Mouse (Mus musculus): ENCODE measurements around the gene Immp2l. TPM values are rescaled to one million over a fixed set of nuclear protein-coding genes. Genes with fewer than 3 reads are reported as not detected.

Immp2l gene
- polyA plus RNA-seq, 1 experiment: 2.8 TPM

DNA sequence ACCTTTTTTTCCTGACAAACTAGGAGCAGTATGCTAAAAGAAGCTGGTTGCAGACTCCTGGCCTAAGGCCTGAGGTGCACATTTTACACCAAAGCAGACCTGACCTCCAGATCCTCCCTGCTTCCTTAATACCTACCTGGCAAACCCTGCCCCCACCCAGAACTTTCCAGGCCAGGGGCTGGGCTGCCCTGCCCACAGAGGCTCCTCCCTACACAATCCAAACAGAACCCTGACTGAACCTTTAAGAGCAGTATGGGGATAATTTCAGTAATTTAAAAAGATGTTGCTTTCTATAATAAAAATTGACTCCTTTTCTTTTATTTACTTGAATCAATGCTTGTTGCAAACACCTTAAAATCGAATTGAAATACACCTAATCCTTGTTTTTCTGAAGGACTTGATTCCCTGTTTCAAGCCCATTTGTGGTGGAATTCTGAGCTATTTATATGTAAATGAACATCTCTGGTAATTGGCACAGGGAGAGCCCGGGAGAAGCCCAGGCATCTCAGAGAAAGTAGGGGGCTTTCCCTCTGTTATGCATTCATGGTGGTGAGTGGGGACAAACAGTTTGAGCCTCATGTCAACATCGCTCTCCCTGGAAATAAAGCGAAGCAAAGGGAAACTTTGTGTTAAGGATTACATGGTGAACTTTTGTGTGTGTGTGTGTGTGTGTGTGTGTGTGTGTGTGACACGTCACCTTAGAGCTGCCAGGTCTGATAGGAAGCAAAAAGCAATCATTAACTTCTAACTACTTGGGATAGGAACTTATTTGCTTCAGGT lies 535.3 kb downstream of the Immp2l start:
- Histone ChIP-seq H3K27ac (ENCODE audit: insufficient read depth, low read depth, low read length) (no peak overlapping the region), H3K36me3 (ENCODE audit: control insufficient read depth, insufficient read depth, low read length) (no peaks in the 10 kb centered on the region), H3K4me3 (ENCODE audit: low read depth, low read length) (no peak overlapping the region), H3K4me1 (ENCODE audit: control insufficient read depth, insufficient read depth, insufficient read length, low read length) (no peaks in the 10 kb centered on the region), H3K27me3 (ENCODE audit: control insufficient read depth, insufficient read depth, low read length) (no peaks in the 10 kb centered on the region)
- WGBS: 59% methylated on average over 5 of the region's 5 CpGs
- TF ChIP-seq POLR2A (IDR thresholded peaks at IDR 0.05; ENCODE audit: low read depth, low read length) (no peak), CTCF (IDR thresholded peaks at IDR 0.05; ENCODE audit: extremely low read depth, insufficient read length, insufficient replicate concordance, low read depth, low read length) (no peak)

DNA sequence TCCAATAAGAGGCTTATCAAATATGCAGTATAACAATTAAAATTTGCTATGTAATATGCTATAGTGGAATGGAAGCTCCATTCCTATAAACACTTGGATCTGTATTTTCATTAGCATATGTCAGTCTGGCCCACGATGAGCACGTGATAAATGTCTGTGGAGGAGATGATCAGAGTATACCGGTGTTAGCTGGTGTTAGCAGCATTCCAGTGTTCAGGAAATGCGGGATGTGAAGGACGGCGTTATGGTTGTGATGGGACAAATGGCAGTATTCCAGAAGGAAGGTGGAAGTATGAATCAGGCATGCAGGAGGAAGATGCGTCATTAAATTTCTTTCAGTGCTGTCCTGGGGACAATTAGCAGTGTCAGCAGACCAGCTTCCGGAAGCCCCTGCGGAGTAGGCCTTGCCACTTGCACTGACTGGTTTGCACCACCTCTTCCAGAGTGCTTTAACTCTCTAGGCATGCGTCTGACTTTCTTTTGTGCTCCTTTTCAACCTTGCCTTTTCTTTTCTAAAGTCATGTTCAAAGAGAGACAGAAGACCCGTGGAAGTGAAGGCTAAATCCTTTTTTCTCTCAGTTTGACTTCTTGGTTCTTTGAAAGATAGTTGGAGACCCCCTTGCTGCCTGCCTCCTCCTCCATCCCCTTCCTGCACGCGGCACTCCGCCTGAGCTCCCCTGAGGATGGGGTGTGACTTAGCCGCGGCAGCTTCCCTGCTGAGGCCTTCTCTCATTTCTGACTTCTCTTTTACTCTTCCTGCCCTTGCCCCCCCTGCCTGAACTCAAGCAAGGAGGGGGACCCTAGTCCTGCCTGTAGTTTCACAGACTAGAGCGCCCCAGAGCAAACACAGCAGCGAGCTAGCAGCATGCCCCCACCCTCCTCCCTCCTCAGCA lies 541.9 kb downstream of the Immp2l start:
- Histone ChIP-seq H3K4me3 (ENCODE audit: low read depth, low read length) (no peak overlapping the region), H3K4me1 (ENCODE audit: control insufficient read depth, insufficient read depth, insufficient read length, low read length) (0 out of 2 replicates have a peak, but pooled peaks cover 2% of the 10 kb centered on the region), H3K27me3 (ENCODE audit: control insufficient read depth, insufficient read depth, low read length) (no peaks in the 10 kb centered on the region), H3K27ac (ENCODE audit: insufficient read depth, low read depth, low read length) (no peak overlapping the region), H3K36me3 (ENCODE audit: control insufficient read depth, insufficient read depth, low read length) (no peaks in the 10 kb centered on the region)
- no peak for TF ChIP-seq POLR2A (IDR thresholded peaks at IDR 0.05; ENCODE audit: low read depth, low read length)
- no peak for TF ChIP-seq CTCF (IDR thresholded peaks at IDR 0.05; ENCODE audit: extremely low read depth, insufficient read length, insufficient replicate concordance, low read depth, low read length)
- WGBS: 25% methylated on average over 18 of the region's 18 CpGs

DNA sequence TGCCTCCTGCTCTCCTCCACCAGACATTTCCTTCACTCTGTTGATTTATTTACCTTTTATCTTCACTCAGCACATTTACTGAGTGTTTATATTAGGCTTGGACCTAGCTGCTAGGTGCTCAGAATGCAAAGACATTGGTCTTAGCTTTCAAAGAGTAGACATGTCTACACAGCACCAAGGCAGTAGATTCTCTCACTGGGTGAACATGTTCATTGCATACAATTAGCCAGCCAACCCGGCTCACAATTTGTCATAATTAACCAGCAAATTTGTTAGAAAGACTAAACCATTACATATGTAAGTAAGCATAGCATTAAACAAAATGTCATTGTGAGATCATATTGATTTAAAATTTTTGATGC lies 542.5 kb downstream of the Immp2l start:
- no peak for TF ChIP-seq POLR2A (IDR thresholded peaks at IDR 0.05; ENCODE audit: low read depth, low read length)
- no peak for TF ChIP-seq CTCF (IDR thresholded peaks at IDR 0.05; ENCODE audit: extremely low read depth, insufficient read length, insufficient replicate concordance, low read depth, low read length)
- WGBS: 33% methylated on average over 1 of the region's 1 CpGs
- H3K27ac ChIP-seq (ENCODE audit: insufficient read depth, low read depth, low read length): no peak overlapping the region

DNA sequence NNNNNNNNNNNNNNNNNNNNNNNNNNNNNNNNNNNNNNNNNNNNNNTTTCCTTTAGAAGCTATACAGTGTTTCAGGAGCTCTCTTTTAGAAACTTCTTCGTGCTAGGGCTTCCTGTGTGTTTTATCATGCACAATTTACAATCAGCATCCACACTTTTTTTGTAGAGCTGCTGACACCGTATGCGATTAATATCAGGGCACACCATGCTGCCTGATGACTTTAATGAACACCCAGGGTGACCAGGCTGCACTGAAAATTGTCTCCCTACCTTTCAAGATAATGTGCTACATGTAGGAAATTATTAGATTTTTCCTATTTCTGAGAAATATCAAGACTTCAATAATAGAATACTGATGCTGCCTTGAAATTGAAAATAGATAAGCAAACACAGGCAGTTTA lies 549.9 kb downstream of the Immp2l start:
- TF ChIP-seq CTCF (IDR thresholded peaks at IDR 0.05; ENCODE audit: extremely low read depth, insufficient read length, insufficient replicate concordance, low read depth, low read length) (no peak), POLR2A (IDR thresholded peaks at IDR 0.05; ENCODE audit: low read depth, low read length) (no peak)
- WGBS: 50% methylated on average over 3 of the region's 3 CpGs

More for the DNA sequence above, 542.5 kb downstream of the Immp2l start:
- Histone ChIP-seq H3K36me3 (ENCODE audit: control insufficient read depth, insufficient read depth, low read length) (no peaks in the 10 kb centered on the region), H3K27me3 (ENCODE audit: control insufficient read depth, insufficient read depth, low read length) (no peaks in the 10 kb centered on the region), H3K4me1 (ENCODE audit: control insufficient read depth, insufficient read depth, insufficient read length, low read length) (0 out of 2 replicates have a peak, but pooled peaks cover 2% of the 10 kb centered on the region), H3K4me3 (ENCODE audit: low read depth, low read length) (no peak overlapping the region)

DNA sequence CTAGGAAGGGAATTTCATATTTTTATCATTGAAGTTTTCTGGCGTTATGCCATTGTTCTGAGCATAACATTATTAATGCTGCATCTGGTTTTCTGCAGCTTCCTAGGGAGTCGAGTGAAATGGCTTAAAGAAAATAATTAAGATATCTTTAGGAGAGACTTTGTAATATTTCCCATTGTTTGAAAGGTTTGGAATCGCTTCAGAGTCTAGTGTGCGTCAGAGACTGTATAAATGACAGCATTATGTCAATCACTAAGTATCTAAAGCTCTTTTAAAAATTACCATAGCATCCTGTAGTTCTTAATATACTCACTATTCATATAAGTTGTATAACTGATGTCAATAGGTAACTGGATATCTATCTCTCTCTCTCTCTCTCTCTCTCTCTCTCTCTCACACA lies 551.3 kb downstream of the Immp2l start:
- Histone ChIP-seq H3K27me3 (ENCODE audit: control insufficient read depth, insufficient read depth, low read length) (no peaks in the 10 kb centered on the region), H3K27ac (ENCODE audit: insufficient read depth, low read depth, low read length) (no peak overlapping the region), H3K4me3 (ENCODE audit: low read depth, low read length) (no peak overlapping the region), H3K4me1 (ENCODE audit: control insufficient read depth, insufficient read depth, insufficient read length, low read length) (no peaks in the 10 kb centered on the region), H3K36me3 (ENCODE audit: control insufficient read depth, insufficient read depth, low read length) (no peaks in the 10 kb centered on the region)
- no peak for TF ChIP-seq POLR2A (IDR thresholded peaks at IDR 0.05; ENCODE audit: low read depth, low read length)
- no peak for TF ChIP-seq CTCF (IDR thresholded peaks at IDR 0.05; ENCODE audit: extremely low read depth, insufficient read length, insufficient replicate concordance, low read depth, low read length)
- WGBS: 68% methylated on average over 4 of the region's 4 CpGs

More for the DNA sequence above, 549.9 kb downstream of the Immp2l start:
- Histone ChIP-seq H3K4me1 (ENCODE audit: control insufficient read depth, insufficient read depth, insufficient read length, low read length) (no peaks in the 10 kb centered on the region), H3K36me3 (ENCODE audit: control insufficient read depth, insufficient read depth, low read length) (no peaks in the 10 kb centered on the region), H3K27ac (ENCODE audit: insufficient read depth, low read depth, low read length) (no peak overlapping the region), H3K4me3 (ENCODE audit: low read depth, low read length) (no peak overlapping the region), H3K27me3 (ENCODE audit: control insufficient read depth, insufficient read depth, low read length) (no peaks in the 10 kb centered on the region)

DNA sequence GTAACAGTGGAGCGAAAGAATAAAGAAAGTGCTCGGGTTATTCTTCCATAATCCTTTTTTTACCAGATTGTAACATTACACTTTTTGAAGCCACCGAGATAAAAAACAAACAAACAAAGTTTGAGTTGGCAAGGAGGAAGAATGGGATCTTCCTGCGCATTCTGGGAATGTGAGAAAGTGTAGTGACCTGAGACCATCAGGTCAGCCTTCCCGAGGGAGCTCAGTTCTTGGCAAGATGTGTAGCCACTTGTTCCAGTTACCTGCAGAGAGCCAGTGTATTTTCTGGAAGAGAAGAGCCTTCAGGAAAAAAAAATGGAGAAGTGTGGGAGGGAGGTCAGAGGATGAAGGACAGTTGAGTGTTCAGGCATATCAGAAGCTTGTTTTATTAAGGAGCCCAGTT lies 569.5 kb downstream of the Immp2l start:
- Histone ChIP-seq H3K36me3 (ENCODE audit: control insufficient read depth, insufficient read depth, low read length) (no peaks in the 10 kb centered on the region), H3K27me3 (ENCODE audit: control insufficient read depth, insufficient read depth, low read length) (no peaks in the 10 kb centered on the region), H3K4me3 (ENCODE audit: low read depth, low read length) (no peak overlapping the region), H3K27ac (ENCODE audit: insufficient read depth, low read depth, low read length) (no peak overlapping the region), H3K4me1 (ENCODE audit: control insufficient read depth, insufficient read depth, insufficient read length, low read length) (no peaks in the 10 kb centered on the region)
- TF ChIP-seq POLR2A (IDR thresholded peaks at IDR 0.05; ENCODE audit: low read depth, low read length) (no peak), CTCF (IDR thresholded peaks at IDR 0.05; ENCODE audit: extremely low read depth, insufficient read length, insufficient replicate concordance, low read depth, low read length) (no peak)
- 72% methylated on average over 5 of the region's 5 CpGs for WGBS

DNA sequence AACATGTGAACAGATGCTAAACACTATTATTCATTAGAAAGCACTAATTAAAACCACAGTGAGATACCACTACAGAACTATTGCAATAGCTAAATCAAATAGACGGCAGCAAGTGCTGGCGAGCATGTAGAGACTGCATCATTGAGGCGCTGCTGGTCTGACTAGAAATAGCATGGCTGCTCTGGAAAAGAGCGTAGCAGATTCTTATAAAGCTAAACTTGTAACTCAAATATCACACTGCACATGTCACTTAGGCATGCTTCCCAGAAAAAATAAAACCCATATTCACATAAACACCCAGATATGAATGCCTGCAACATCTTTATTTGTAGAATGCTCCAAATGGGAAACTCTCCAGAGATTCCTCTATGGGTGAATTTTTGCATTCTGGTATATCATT lies 570.1 kb downstream of the Immp2l start:
- 94% methylated on average over 4 of the region's 4 CpGs for WGBS
- H3K4me3 ChIP-seq (ENCODE audit: low read depth, low read length): no peak overlapping the region
- H3K36me3 ChIP-seq (ENCODE audit: control insufficient read depth, insufficient read depth, low read length): no peaks in the 10 kb centered on the region
- no peak overlapping the region for H3K27ac ChIP-seq (ENCODE audit: insufficient read depth, low read depth, low read length)
- no peaks in the 10 kb centered on the region for H3K4me1 ChIP-seq (ENCODE audit: control insufficient read depth, insufficient read depth, insufficient read length, low read length)
- no peaks in the 10 kb centered on the region for H3K27me3 ChIP-seq (ENCODE audit: control insufficient read depth, insufficient read depth, low read length)
- TF ChIP-seq POLR2A (IDR thresholded peaks at IDR 0.05; ENCODE audit: low read depth, low read length) (no peak), CTCF (IDR thresholded peaks at IDR 0.05; ENCODE audit: extremely low read depth, insufficient read length, insufficient replicate concordance, low read depth, low read length) (no peak)

Data from small intestine, adult 2 months (tissue).